Mouse (Mus musculus): ENCODE results near the gene Nfatc2. TPM values are rescaled to one million over a fixed set of nuclear protein-coding genes. Genes with fewer than 3 reads are reported as not detected.

The Nfatc2 gene
- polyA plus RNA-seq, 1 experiment from 2014 or later: 1.6 TPM

DNA sequence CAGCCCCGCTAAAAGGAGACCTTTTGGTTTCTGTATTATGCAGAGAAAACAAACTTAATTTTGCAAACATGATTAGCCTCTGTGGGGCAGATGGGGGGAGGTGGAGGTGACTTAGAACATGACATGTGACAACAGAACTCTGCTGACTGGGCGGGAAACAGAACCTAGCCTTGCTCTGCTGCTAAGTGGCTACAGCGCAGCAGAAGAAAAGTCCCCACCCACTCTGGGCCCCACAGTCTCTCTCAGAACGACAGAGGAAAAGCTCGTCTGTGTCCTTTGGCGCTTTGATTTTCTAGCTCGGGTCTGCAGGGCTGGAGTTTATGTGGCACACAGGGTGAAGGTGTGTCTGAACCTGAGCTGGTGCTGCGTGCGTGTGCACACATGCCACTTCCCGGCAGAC lies 26.5 kb downstream of the Nfatc2 start:
- H3K4me1 ChIP-seq (replicated peaks; ENCODE audit: control insufficient read depth, insufficient read depth, low read length): peaks cover 24% of the 10 kb centered on the region
- H3K36me3 ChIP-seq (ENCODE audit: control insufficient read depth, insufficient read depth, low read length): no peaks in the 10 kb centered on the region
- H3K27me3 ChIP-seq (ENCODE audit: control insufficient read depth, insufficient read depth, low read depth, low read length): no peaks in the 10 kb centered on the region
- H3K4me3 ChIP-seq (ENCODE audit: low read length): no peak overlapping the region
- no peak for ATAC-seq (ENCODE audit: low read depth)
- no peaks in the 10 kb centered on the region for H3K9me3 ChIP-seq (ENCODE audit: control insufficient read depth, low read length)
- WGBS: 34% methylated on average over 10 of the region's 10 CpGs
- no peak overlapping the region for H3K4me2 ChIP-seq (ENCODE audit: low read depth, low read length)
- no peak overlapping the region for H3K9ac ChIP-seq (ENCODE audit: low read length)
- H3K27ac ChIP-seq (ENCODE audit: low read length): no peak overlapping the region

DNA sequence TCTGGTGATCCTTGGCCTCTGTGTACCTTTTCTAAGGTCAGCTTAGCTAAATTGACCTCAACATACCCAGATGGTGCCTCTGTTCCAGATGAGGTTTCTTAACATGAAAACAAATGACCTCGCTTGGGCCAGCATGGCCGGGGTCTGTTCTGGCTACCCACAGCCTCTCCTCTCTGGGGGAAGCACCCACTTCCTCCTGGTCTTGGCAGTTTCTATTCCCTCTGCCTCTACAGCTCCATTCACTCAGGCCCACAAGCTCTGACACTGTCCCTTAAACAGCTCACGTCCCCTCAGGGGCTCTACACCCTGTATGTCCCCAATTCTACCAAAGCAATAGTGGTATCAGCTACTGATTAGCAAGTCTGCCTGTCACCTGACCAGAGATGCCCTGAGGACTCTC lies 27.6 kb downstream of the Nfatc2 start:
- H3K36me3 ChIP-seq (ENCODE audit: control insufficient read depth, insufficient read depth, low read length): no peaks in the 10 kb centered on the region
- H3K9ac ChIP-seq (ENCODE audit: low read length): no peak overlapping the region
- H3K27ac ChIP-seq (ENCODE audit: low read length): no peak overlapping the region
- H3K9me3 ChIP-seq (ENCODE audit: control insufficient read depth, low read length): no peaks in the 10 kb centered on the region
- peaks cover 18% of the 10 kb centered on the region for H3K4me1 ChIP-seq (replicated peaks; ENCODE audit: control insufficient read depth, insufficient read depth, low read length)
- no peak overlapping the region for H3K4me2 ChIP-seq (ENCODE audit: low read depth, low read length)
- ATAC-seq (ENCODE audit: low read depth): no peak
- 78% methylated on average over 3 of the region's 3 CpGs for WGBS
- H3K4me3 ChIP-seq (ENCODE audit: low read length): no peak overlapping the region
- H3K27me3 ChIP-seq (ENCODE audit: control insufficient read depth, insufficient read depth, low read depth, low read length): no peaks in the 10 kb centered on the region

DNA sequence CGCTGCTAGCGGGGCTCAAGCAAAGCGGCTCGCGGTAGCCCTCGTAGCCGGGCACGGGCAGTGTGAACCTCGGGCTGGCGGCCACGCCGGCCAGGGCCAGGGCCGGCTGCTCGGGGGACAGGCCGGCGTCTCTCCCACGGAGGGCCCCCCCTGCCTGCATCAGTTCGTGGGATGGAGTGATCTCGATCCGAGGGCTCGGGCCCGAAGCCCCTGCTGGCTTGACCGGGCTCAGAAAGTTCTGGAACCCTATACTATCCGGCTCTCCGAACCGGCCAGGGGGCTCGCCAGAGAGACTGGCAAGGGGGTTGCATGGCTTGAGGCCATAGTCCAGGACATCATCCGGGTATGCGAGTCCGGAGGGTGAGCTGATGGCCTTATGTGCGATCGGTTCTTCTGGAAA lies 30.2 kb downstream of the Nfatc2 start:
- no peak overlapping the region for H3K27ac ChIP-seq (ENCODE audit: low read length)
- peaks cover 4% of the 10 kb centered on the region; the same call in 1 of the 2 replicates for H3K4me1 ChIP-seq (replicated peaks; ENCODE audit: control insufficient read depth, insufficient read depth, low read length)
- no peak for ATAC-seq (ENCODE audit: low read depth)
- WGBS: 95% methylated on average over 30 of the region's 32 CpGs
- H3K4me2 ChIP-seq (ENCODE audit: low read depth, low read length): no peak overlapping the region
- no peaks in the 10 kb centered on the region for H3K36me3 ChIP-seq (ENCODE audit: control insufficient read depth, insufficient read depth, low read length)
- H3K4me3 ChIP-seq (ENCODE audit: low read length): no peak overlapping the region
- H3K9ac ChIP-seq (ENCODE audit: low read length): no peak overlapping the region
- no peaks in the 10 kb centered on the region for H3K27me3 ChIP-seq (ENCODE audit: control insufficient read depth, insufficient read depth, low read depth, low read length)
- H3K9me3 ChIP-seq (ENCODE audit: control insufficient read depth, low read length): 0 out of 2 replicates have a peak, but pooled peaks cover 2% of the 10 kb centered on the region

DNA sequence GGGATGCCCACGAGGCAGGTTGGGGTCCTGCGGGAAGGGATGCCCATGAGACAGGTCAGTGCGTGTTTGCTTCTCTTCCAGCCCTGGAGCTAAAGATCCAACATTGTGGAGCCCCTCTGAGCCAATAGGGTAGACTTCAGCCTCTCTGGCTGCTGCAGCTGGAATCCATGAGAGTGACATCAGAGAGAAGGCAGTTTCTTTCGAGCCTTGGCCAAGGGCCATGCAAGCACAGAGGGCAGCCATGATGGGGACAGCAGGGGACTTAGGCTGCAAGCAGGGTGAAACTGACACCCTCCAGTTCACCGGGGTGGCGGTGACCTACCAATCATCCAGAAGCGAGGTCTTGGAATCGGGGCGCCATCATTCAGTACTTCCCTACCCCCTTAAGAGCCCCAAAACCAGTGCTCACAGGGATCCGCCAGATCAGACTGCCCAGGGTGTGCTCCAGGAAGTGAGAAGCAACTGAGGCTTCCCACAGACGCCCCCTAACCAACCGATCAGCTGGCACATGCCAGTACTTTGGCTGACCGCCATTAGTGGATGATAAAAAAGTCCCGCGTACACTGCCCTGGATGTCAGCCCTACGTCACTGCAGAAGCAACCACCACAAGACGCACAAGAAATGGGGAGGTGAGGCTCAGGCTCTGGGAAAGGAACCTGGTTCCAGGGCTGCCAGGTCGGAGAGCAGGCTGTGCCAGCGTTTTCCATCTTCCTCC lies 35.8 kb downstream of the Nfatc2 start:
- no peak overlapping the region for H3K9ac ChIP-seq (ENCODE audit: low read length)
- no peak overlapping the region for H3K4me3 ChIP-seq (ENCODE audit: low read length)
- peak overlapping the region; percentile 17; the same call in 1 of the 2 replicates for H3K4me2 ChIP-seq (ENCODE audit: low read depth, low read length)
- 0 out of 2 replicates have a peak, but pooled peaks cover 2% of the 10 kb centered on the region for H3K9me3 ChIP-seq (ENCODE audit: control insufficient read depth, low read length)
- H3K4me1 ChIP-seq (replicated peaks; ENCODE audit: control insufficient read depth, insufficient read depth, low read length): peaks cover 15% of the 10 kb centered on the region; the same call in 1 of the 2 replicates
- no peaks in the 10 kb centered on the region for H3K36me3 ChIP-seq (ENCODE audit: control insufficient read depth, insufficient read depth, low read length)
- peak; percentile 77 for ATAC-seq (ENCODE audit: low read depth)
- H3K27ac ChIP-seq (ENCODE audit: low read length): no peak overlapping the region
- WGBS: 67% methylated on average over 19 of the region's 19 CpGs
- no peaks in the 10 kb centered on the region for H3K27me3 ChIP-seq (ENCODE audit: control insufficient read depth, insufficient read depth, low read depth, low read length)

DNA sequence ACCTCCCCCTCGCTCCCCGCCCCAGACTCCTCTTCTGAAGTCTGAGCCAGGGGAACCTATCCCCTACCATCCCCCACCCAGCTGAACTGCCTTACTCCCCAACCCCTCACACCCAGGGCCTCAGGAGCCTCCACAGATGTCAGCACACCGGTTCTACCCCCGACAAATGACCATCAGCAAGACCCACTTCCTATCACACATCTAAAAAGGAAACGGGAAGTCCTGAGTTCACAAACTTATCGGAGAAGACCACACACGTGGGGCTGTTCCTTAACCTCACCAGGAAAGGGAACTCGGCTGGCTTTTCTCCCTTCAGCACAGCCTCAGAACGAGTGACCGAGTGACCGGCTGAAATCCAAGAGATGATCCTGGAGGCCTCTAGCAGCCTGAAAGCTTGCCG lies 38.3 kb downstream of the Nfatc2 start:
- Histone ChIP-seq H3K4me2 (ENCODE audit: low read depth, low read length) (0 out of 2 replicates have a peak overlapping the region, but pooled peaks have one; percentile 14), H3K36me3 (ENCODE audit: control insufficient read depth, insufficient read depth, low read length) (no peaks in the 10 kb centered on the region), H3K4me1 (replicated peaks; ENCODE audit: control insufficient read depth, insufficient read depth, low read length) (peaks cover 15% of the 10 kb centered on the region; the same call in 1 of the 2 replicates), H3K27ac (ENCODE audit: low read length) (no peak overlapping the region), H3K9ac (ENCODE audit: low read length) (no peak overlapping the region), H3K9me3 (ENCODE audit: control insufficient read depth, low read length) (0 out of 2 replicates have a peak, but pooled peaks cover 2% of the 10 kb centered on the region), H3K4me3 (ENCODE audit: low read length) (no peak overlapping the region), H3K27me3 (ENCODE audit: control insufficient read depth, insufficient read depth, low read depth, low read length) (no peaks in the 10 kb centered on the region)
- 0 out of 2 replicates have a peak, but pooled peaks have one; percentile 13 for ATAC-seq (ENCODE audit: low read depth)
- WGBS: 19% methylated on average over 12 of the region's 12 CpGs

DNA sequence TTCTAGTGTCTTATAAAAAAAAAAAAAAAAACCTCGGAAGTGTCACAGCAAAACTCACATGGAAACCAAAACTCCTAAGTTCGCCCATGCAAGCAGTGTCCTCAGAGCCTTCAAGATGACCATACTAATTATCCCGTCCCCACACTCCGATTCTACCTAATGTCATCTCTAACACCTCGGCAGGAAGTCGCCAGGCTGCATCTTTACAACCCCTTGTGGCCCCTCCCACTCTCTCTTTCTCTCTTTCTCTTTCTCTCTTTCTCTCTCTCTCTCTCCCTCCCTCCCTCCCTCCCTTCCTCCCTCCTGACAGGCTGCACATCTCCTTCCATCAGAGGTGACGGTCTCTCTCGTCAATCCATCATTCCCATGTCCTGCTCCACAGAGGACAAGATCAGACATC lies 44.4 kb downstream of the Nfatc2 start:
- no peak overlapping the region for H3K27ac ChIP-seq (ENCODE audit: low read length)
- H3K9me3 ChIP-seq (ENCODE audit: control insufficient read depth, low read length): no peaks in the 10 kb centered on the region
- H3K4me3 ChIP-seq (ENCODE audit: low read length): no peak overlapping the region
- no peaks in the 10 kb centered on the region for H3K36me3 ChIP-seq (ENCODE audit: control insufficient read depth, insufficient read depth, low read length)
- no peak overlapping the region for H3K9ac ChIP-seq (ENCODE audit: low read length)
- 53% methylated on average over 8 of the region's 8 CpGs for WGBS
- no peaks in the 10 kb centered on the region for H3K27me3 ChIP-seq (ENCODE audit: control insufficient read depth, insufficient read depth, low read depth, low read length)
- ATAC-seq (ENCODE audit: low read depth): no peak
- H3K4me2 ChIP-seq (ENCODE audit: low read depth, low read length): no peak overlapping the region
- H3K4me1 ChIP-seq (replicated peaks; ENCODE audit: control insufficient read depth, insufficient read depth, low read length): peaks cover 39% of the 10 kb centered on the region

DNA sequence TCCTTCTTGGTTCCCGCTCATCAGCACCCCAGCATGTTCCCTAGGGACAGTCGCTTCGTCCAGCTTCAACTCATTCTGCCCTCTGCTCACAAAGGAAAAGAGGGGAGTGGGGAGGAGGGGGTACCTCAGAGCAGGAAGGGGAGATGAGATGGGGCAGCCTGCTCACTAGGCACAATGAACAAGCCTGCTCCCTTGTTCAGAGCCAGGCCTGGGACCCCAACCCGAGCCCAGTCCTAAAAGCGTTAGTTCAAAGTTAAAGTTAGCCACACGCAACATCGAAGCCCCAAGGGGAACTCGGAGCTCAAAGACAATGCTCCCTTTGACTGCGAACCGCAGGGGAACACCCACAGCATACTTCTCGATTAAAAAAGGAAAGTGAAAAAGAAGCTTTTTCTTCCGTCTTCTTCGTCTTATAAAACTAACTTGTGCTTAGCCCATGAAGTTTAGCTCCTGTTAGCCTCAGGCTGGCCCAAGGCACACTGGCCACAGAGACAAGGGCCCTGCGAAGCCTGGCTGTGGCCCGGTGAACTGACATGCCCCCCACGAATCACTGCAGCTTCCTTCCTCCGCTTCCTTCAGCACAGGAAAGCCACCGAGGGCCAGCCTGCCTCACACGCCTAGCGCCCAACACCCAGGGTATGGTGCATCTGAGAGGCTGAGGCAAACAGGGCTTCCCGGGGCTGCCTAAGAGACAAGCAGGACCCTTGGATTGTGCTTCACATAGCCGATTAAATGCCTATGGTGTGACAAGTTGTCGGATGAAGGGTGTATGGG lies 45.4 kb downstream of the Nfatc2 start:
- Histone ChIP-seq H3K27me3 (ENCODE audit: control insufficient read depth, insufficient read depth, low read depth, low read length) (no peaks in the 10 kb centered on the region), H3K9me3 (ENCODE audit: control insufficient read depth, low read length) (no peaks in the 10 kb centered on the region), H3K27ac (ENCODE audit: low read length) (no peak overlapping the region), H3K36me3 (ENCODE audit: control insufficient read depth, insufficient read depth, low read length) (no peaks in the 10 kb centered on the region), H3K4me2 (ENCODE audit: low read depth, low read length) (0 out of 2 replicates have a peak overlapping the region, but pooled peaks have one; percentile 2), H3K4me3 (ENCODE audit: low read length) (no peak overlapping the region), H3K4me1 (replicated peaks; ENCODE audit: control insufficient read depth, insufficient read depth, low read length) (peaks cover 40% of the 10 kb centered on the region), H3K9ac (ENCODE audit: low read length) (peak overlapping the region; percentile 36; the same call in 1 of the 2 replicates)
- WGBS: 42% methylated on average over 23 of the region's 23 CpGs
- no peak for ATAC-seq (ENCODE audit: low read depth)

DNA sequence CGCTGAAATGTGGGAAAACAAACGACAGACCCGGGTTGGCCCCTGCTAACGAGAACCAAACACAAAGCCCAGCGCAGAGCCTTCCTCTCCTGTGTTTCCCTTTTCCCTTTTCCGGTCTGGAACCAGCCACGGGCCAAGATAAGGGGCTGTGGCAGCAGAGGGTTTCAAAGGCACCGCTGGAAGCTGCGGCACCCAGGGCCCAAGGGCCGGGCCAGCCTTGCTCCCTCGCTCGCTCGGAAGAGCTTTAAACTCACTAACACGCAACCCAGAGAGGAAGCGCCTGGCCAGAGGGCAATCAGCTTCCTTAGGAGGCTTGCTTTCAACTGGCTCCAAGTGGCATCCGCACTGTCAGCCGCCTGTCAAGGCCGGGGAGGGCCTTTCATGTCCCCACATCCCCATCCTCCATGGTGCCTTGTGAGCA lies 47.9 kb downstream of the Nfatc2 start:
- H3K4me2 ChIP-seq (ENCODE audit: low read depth, low read length): no peak overlapping the region
- H3K27me3 ChIP-seq (ENCODE audit: control insufficient read depth, insufficient read depth, low read depth, low read length): no peaks in the 10 kb centered on the region
- H3K9ac ChIP-seq (ENCODE audit: low read length): no peak overlapping the region
- H3K4me1 ChIP-seq (replicated peaks; ENCODE audit: control insufficient read depth, insufficient read depth, low read length): peaks cover 44% of the 10 kb centered on the region
- H3K4me3 ChIP-seq (ENCODE audit: low read length): no peak overlapping the region
- no peaks in the 10 kb centered on the region for H3K9me3 ChIP-seq (ENCODE audit: control insufficient read depth, low read length)
- 0 out of 2 replicates have a peak overlapping the region, but pooled peaks have one; percentile 26 for H3K27ac ChIP-seq (ENCODE audit: low read length)
- 14% methylated on average over 18 of the region's 18 CpGs for WGBS
- H3K36me3 ChIP-seq (ENCODE audit: control insufficient read depth, insufficient read depth, low read length): no peaks in the 10 kb centered on the region
- ATAC-seq (ENCODE audit: low read depth): peak; percentile 79

DNA sequence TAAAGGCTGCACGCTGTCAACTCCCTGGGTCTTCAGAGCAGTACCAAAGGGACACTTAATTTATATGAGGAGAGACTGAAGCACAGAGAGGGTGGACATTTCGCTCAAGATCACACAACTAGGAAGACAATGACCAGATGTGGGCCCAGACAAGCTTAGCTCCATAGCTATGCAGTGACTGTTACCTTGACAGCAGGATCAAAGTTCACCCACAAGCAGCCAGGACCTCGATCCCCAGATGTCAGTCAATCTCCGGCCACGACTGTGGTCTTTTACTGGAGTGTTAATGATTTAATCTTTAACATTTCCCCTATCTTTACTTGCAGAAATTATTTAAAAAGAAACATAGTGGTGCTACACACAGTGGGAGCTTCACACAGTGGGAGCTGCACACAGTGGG lies 49.1 kb downstream of the Nfatc2 start:
- ATAC-seq (ENCODE audit: low read depth): no peak
- Histone ChIP-seq H3K27ac (ENCODE audit: low read length) (no peak overlapping the region), H3K9me3 (ENCODE audit: control insufficient read depth, low read length) (no peaks in the 10 kb centered on the region), H3K27me3 (ENCODE audit: control insufficient read depth, insufficient read depth, low read depth, low read length) (no peaks in the 10 kb centered on the region), H3K4me2 (ENCODE audit: low read depth, low read length) (no peak overlapping the region), H3K36me3 (ENCODE audit: control insufficient read depth, insufficient read depth, low read length) (no peaks in the 10 kb centered on the region), H3K9ac (ENCODE audit: low read length) (no peak overlapping the region), H3K4me1 (replicated peaks; ENCODE audit: control insufficient read depth, insufficient read depth, low read length) (peaks cover 41% of the 10 kb centered on the region), H3K4me3 (ENCODE audit: low read length) (no peak overlapping the region)
- 47% methylated on average over 5 of the region's 5 CpGs for WGBS
